Comparison of ENCODE assay signal across 25 mouse cellular contexts in the genomic region with DNA sequence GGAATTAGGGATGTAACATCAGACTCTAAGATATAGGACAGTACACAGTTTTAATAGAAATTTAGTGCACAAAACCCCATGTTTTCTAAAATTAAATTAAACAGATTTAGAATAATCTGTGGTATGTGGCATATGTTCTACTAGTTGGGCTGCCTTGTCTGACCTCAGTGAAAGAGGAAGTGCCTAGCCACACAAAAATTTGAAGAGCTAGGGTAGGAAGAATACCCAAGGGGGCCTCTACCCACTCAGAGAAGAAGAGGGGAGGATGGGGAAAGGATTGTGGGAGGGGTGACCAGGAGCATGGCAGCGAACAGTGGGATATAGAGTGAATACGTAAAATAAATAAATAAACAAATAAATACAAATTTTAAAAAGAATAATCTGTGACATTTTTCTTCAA.
"Had no signal": no experiment of that assay in that cellular context is flagged by ENCODE, and none has a peak within 500 bp of the region (broad histone marks: within the 10 kb centered on the region; RNA-seq: fewer than 3 reads in every experiment).

No protein-coding gene starts in this region.

- H3K4me1 ChIP-seq: hindbrain, embryonic 13.5 days; hindbrain, embryonic 15.5 days; limb, embryonic 10.5 days; limb, embryonic 12.5 days; liver, embryonic 13.5 days had no signal

- DNase-seq: gastrocnemius, adult 2 months; gastrocnemius, postnatal 10 days; gastrocnemius, postnatal 25 days; heart, adult 11 months; heart, adult 2 months; heart, postnatal 14 days; heart, postnatal 36 days; kidney, adult 11 months; kidney, adult 8-10 months; kidney, postnatal 10 days; kidney, postnatal 25 days; kidney, postnatal 4 days; liver; liver, embryonic 13.5 days had no signal

- H3K9me3 ChIP-seq: heart, embryonic 13.5 days; heart, embryonic 15.5 days; hindbrain, embryonic 13.5 days; hindbrain, embryonic 15.5 days; limb, embryonic 10.5 days; limb, embryonic 12.5 days; liver, embryonic 13.5 days had no signal

- H3K27me3 ChIP-seq: heart, embryonic 13.5 days; heart, embryonic 15.5 days; hindbrain, embryonic 13.5 days; hindbrain, embryonic 15.5 days; limb, embryonic 12.5 days; liver, embryonic 13.5 days had no signal

- H3K4me3 ChIP-seq: gastrocnemius, adult 2 months; heart, adult 2 months; heart, embryonic 13.5 days; heart, embryonic 15.5 days; hindbrain, embryonic 13.5 days; hindbrain, embryonic 15.5 days; layer of hippocampus, adult 2 months; left cerebral cortex, adult 2 months; limb, embryonic 10.5 days; limb, embryonic 12.5 days; liver, embryonic 13.5 days had no signal

- ATAC-seq: hindbrain, postnatal 0 days; intestine, embryonic 16.5 days had no signal

- H3K36me3 ChIP-seq: heart, embryonic 13.5 days; heart, embryonic 15.5 days; hindbrain, embryonic 13.5 days; hindbrain, embryonic 15.5 days; limb, embryonic 10.5 days; limb, embryonic 12.5 days; liver, embryonic 13.5 days had no signal

- H3K9ac ChIP-seq: heart, embryonic 13.5 days; heart, embryonic 15.5 days; hindbrain, embryonic 13.5 days; hindbrain, embryonic 15.5 days; limb, embryonic 12.5 days; liver, embryonic 13.5 days had no signal

- H3K4me2 ChIP-seq: heart, embryonic 13.5 days; heart, embryonic 15.5 days; hindbrain, embryonic 13.5 days; hindbrain, embryonic 15.5 days; limb, embryonic 12.5 days; liver, embryonic 11.5 days; liver, embryonic 13.5 days had no signal

- H3K27ac ChIP-seq: gastrocnemius, adult 2 months; heart, adult 2 months; heart, embryonic 13.5 days; heart, embryonic 15.5 days; hindbrain, embryonic 13.5 days; hindbrain, embryonic 15.5 days; hindbrain, postnatal 0 days; layer of hippocampus, adult 2 months; left cerebral cortex, adult 2 months; limb, embryonic 10.5 days; limb, embryonic 12.5 days; liver, embryonic 13.5 days had no signal
